Mouse (Mus musculus) c-Kit-negative CD71-positive TER-119-positive erythroid progenitor cells, embryonic 14.5 days (primary cell): ENCODE results near the gene Dnhd1.

Source experiments
- DNase-seq: peaks from one replicate; pipeline ENCODE4 v3.0.0-alpha.2; 2013; ENCODE audit warnings: low read depth, low spot score

The Dnhd1 gene

GRCm38 (mm10) chr7:105650639-105651435, at the start of gene Dnhd1:
Gene Dnhd1, plus strand, starts transcription at chr7:105650827.
- peak; percentile 33 for DNase-seq

GRCm38 (mm10) chr7:105602860-105603623, 47.6 kb upstream of the Dnhd1 start:
- DNase-seq = no peak

- no peak for DNase-seq
Measured at GRCm38 (mm10) chr7:105608467-105608866, 42.2 kb upstream of the Dnhd1 start.

GRCm38 (mm10) chr7:105611767-105612166, 38.9 kb upstream of the Dnhd1 start:
- DNase-seq = no peak

GRCm38 (mm10) chr7:105614400-105614799, 36.2 kb upstream of the Dnhd1 start:
- DNase-seq = no peak

- no peak for DNase-seq
Measured at GRCm38 (mm10) chr7:105615720-105616119, 34.9 kb upstream of the Dnhd1 start.

- DNase-seq = no peak
Measured at GRCm38 (mm10) chr7:105616561-105616960, 34.1 kb upstream of the Dnhd1 start.

- no peak for DNase-seq
Measured at GRCm38 (mm10) chr7:105617810-105618209, 32.8 kb upstream of the Dnhd1 start.

- no peak for DNase-seq
Measured at GRCm38 (mm10) chr7:105619701-105620100, 30.9 kb upstream of the Dnhd1 start.

- no peak for DNase-seq
Measured at GRCm38 (mm10) chr7:105621053-105621452, 29.6 kb upstream of the Dnhd1 start.

- no peak for DNase-seq
Measured at GRCm38 (mm10) chr7:105621646-105622292, 28.9 kb upstream of the Dnhd1 start.

- DNase-seq = no peak
Measured at GRCm38 (mm10) chr7:105625397-105625796, 25.2 kb upstream of the Dnhd1 start.

- no peak for DNase-seq
Measured at GRCm38 (mm10) chr7:105628633-105629032, 22.0 kb upstream of the Dnhd1 start.

- DNase-seq = no peak
Measured at GRCm38 (mm10) chr7:105632551-105632972, 18.1 kb upstream of the Dnhd1 start.

- DNase-seq = peak; percentile 44
Measured at GRCm38 (mm10) chr7:105633127-105633800, 17.4 kb upstream of the Dnhd1 start, which contains the start of gene Trim3. Gene Trim3, minus strand, starts transcription at chr7:105633571.

- no peak for DNase-seq
Measured at GRCm38 (mm10) chr7:105633801-105634135, 16.9 kb upstream of the Dnhd1 start.

- DNase-seq = no peak
Measured at GRCm38 (mm10) chr7:105634272-105634920, 16.2 kb upstream of the Dnhd1 start.

GRCm38 (mm10) chr7:105635726-105636125, 14.9 kb upstream of the Dnhd1 start:
- DNase-seq = no peak

GRCm38 (mm10) chr7:105638776-105639175, 11.9 kb upstream of the Dnhd1 start:
- DNase-seq = no peak

GRCm38 (mm10) chr7:105639304-105639703, 11.3 kb upstream of the Dnhd1 start:
- DNase-seq = no peak

GRCm38 (mm10) chr7:105639756-105640155, 10.9 kb upstream of the Dnhd1 start, which contains the start of gene Timm10b:
Gene Timm10b, plus strand, starts transcription at chr7:105640056.
- no peak for DNase-seq
